Mouse (Mus musculus) limb, embryonic 14.5 days (tissue): ENCODE results near the gene Iglon5. TPM values are rescaled to one million over a fixed set of nuclear protein-coding genes. Genes with fewer than 3 reads are reported as not detected.

Experiments used
- ATAC-seq: fragments of 200-750 bp; cut with Nextera tagmentation; 2 replicates; pipeline ENCODE4 v1.8.0; 2017; ENCODE audit warnings: low read depth, moderate number of reproducible peaks, moderate TSS enrichment; ENCODE audit not compliant: low FRiP score
- DNase-seq: peaks from one replicate; pipeline ENCODE4 v3.0.0-alpha.2; 2015; ENCODE audit warnings: low spot score
- H3K27ac ChIP-seq: fragments of 300-500 bp; sonication (generic); replicated peaks from 2 replicates; pipeline ENCODE4 v1.5.1; 2014; ENCODE audit warnings: low read depth, mild to moderate bottlenecking, low read length, moderate library complexity, mixed read lengths
- H3K27me3 ChIP-seq: fragments of 300-500 bp; sonication (generic); 2 replicates; pipeline ENCODE4 v1.6.1; 2014; ENCODE audit warnings: low read length, mixed read lengths; ENCODE audit not compliant: control insufficient read depth, insufficient read depth
- H3K36me3 ChIP-seq: fragments of 300-500 bp; sonication (generic); 2 replicates; pipeline ENCODE4 v1.6.1; 2014; ENCODE audit warnings: mild to moderate bottlenecking, low read length, moderate library complexity, mixed read lengths; ENCODE audit not compliant: control insufficient read depth, insufficient read depth
- H3K4me1 ChIP-seq: fragments of 300-500 bp; sonication (generic); 2 replicates; pipeline ENCODE4 v1.6.1; 2014; ENCODE audit warnings: antibody characterized with exemption, low read length, mixed read lengths; ENCODE audit not compliant: control insufficient read depth, insufficient read depth
- H3K4me2 ChIP-seq: fragments of 300-500 bp; sonication (generic); replicated peaks from 2 replicates; pipeline ENCODE4 v1.6.1; 2014; ENCODE audit warnings: low read depth, mild to moderate bottlenecking, low read length, moderate library complexity; ENCODE audit not compliant: severe bottlenecking
- H3K4me3 ChIP-seq: fragments of 300-500 bp; sonication (generic); replicated peaks from 2 replicates; pipeline ENCODE4 v1.5.1; 2014; ENCODE audit warnings: low read length
- H3K9ac ChIP-seq: fragments of 300-500 bp; sonication (generic); 2 replicates; pipeline ENCODE4 v1.6.1; 2014; ENCODE audit warnings: mild to moderate bottlenecking, low read depth, low read length, moderate library complexity; ENCODE audit not compliant: severe bottlenecking
- H3K9me3 ChIP-seq: fragments of 300-500 bp; sonication (generic); 2 replicates; pipeline ENCODE4 v1.6.1; 2016; ENCODE audit warnings: low read length; ENCODE audit not compliant: control insufficient read depth
- POLR2A ChIP-seq: fragments of 200-500 bp; IDR thresholded peaks from 2 replicates; pipeline ENCODE4 v1.8.0; 2012; ENCODE audit warnings: inconsistent platforms, mild to moderate bottlenecking, moderate library complexity, borderline replicate concordance; ENCODE audit not compliant: insufficient read depth, insufficient read length; ENCODE audit errors: extremely low read depth
- WGBS: fragments of 180-500 bp; shearing (Covaris S2); extraction: QIAGEN DNeasy Blood & Tissue Kit; methylation state at CpG from one replicate; pipeline ENCODE4 v1.1.7; 2014; 5-methylcytosine and 5-hydroxymethylcytosine counted together
- polyA plus RNA-seq, 2 experiments: library from polyadenylated mRNA; depleted of rRNA in 1 of 2; stranded (reverse) in 1 of 2; unstranded in 1 of 2; fragments of >200 nt; fragmentation: Nextera tagmentation in 1 of 2; extraction: Ambion mirVana in 1 of 2; gene quantifications; 2 replicates each; pipeline versions ENCODE4 v1.2.1 to v1.2.3; 2012 to 2014

Gene Iglon5
- polyA plus RNA-seq, 2 experiments: 1.1 to 25.1 TPM

DNA sequence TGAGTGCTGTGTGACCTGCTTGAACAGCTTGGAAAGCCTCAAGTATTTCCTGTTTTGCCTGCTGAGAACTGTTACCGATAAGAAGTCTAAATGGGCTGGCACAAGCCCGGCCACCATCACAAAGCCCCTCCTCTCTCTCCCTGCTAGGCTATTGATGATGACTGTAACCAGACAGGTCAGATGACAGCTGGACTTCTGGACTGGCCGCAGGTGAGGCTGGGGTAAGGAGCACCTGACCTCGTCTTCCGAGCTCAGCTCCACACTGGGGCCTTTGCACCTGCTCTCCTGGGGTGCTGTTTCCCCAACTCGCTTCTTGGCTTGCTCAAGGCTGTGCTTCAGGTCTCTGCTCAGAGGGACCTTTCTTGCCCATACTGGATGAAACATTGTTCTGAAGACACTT lies 35.5 kb downstream of the Iglon5 start:
- Histone ChIP-seq H3K27ac (no peak overlapping the region), H3K9me3 (no peaks in the 10 kb centered on the region), H3K4me2 (no peak overlapping the region), H3K4me1 (no peaks in the 10 kb centered on the region), H3K9ac (no peak overlapping the region), H3K27me3 (no peaks in the 10 kb centered on the region), H3K36me3 (peaks cover 45% of the 10 kb centered on the region), H3K4me3 (no peak overlapping the region)
- TF ChIP-seq POLR2A: no peak
- DNase-seq: no peak
- 61% methylated on average over 6 of the region's 6 CpGs for WGBS
- no peak for ATAC-seq

DNA sequence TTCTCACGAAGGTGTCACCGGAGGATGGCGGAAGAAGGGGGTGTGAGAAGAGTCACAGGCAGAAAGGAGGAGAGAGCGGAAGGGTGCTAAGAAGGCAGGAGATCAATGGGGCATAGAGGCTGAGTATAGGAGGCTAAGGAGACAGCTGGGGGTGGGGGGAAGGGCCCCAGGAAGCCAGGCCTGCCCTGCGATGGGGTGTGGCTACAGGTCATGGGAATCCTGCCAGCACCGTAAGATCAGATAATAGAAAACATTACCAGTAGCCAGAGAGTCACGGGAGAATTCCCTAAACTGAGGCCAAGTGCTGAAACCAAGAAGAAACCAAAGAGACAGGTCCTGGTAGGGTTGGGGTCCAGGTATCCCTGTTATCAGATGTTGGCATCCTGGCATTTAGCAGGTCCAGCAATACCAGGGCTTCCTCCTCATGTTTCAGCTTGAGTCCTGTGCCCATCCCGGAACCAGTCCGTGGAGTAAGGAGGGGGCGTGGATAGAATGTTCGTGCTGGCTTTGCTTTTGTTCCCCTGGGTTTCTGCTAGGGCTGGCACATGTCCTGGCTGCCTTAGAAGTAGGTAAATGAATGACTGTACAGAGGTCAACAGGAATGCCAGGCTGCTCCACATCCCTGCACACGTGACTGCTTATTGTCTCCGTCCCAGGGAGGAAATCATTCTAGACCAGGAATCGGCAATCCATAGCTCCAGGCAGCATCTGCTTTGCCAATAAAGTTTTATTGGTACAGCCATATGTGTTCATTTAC lies 36.1 kb downstream of the Iglon5 start:
- Histone ChIP-seq H3K4me1 (no peaks in the 10 kb centered on the region), H3K27me3 (no peaks in the 10 kb centered on the region), H3K36me3 (peaks cover 45% of the 10 kb centered on the region), H3K4me3 (no peak overlapping the region), H3K27ac (no peak overlapping the region), H3K9ac (no peak overlapping the region), H3K9me3 (no peaks in the 10 kb centered on the region), H3K4me2 (no peak overlapping the region)
- no peak for ATAC-seq
- TF ChIP-seq POLR2A: no peak
- DNase-seq: no peak
- 66% methylated on average over 14 of the region's 14 CpGs for WGBS

GRCm38 (mm10) chr7:43452609-43453008 lies 37.3 kb downstream of the Iglon5 start:
- H3K9ac ChIP-seq: no peak overlapping the region
- H3K9me3 ChIP-seq: no peaks in the 10 kb centered on the region
- no peaks in the 10 kb centered on the region for H3K27me3 ChIP-seq
- no peak for TF ChIP-seq POLR2A
- 50% methylated on average over 4 of the region's 4 CpGs for WGBS
- H3K4me1 ChIP-seq: 0 out of 2 replicates have a peak, but pooled peaks cover 2% of the 10 kb centered on the region
- H3K36me3 ChIP-seq: peaks cover 41% of the 10 kb centered on the region
- H3K4me3 ChIP-seq: no peak overlapping the region
- no peak overlapping the region for H3K27ac ChIP-seq
- no peak for ATAC-seq
- no peak for DNase-seq
- no peak overlapping the region for H3K4me2 ChIP-seq

DNA sequence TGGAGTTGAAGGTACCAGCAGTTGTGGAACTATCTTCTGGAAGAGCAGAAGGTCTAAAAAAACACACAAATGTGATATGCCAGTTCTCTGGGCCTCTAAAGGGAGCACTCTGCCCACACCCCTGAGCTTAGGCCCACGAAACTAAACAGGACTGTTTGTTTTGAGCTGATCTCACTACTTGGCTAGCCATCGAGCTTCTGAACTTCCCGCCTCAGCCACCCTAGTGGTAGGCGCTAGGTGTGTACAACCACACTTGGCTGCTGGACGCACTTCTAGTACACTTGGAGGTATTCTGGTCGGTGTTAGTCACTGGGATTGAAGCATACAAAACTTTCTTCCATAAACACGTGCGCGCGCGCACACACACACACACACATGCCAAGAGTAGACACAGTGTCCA lies 38.1 kb downstream of the Iglon5 start:
- WGBS: 96% methylated on average over 11 of the region's 11 CpGs
- H3K9me3 ChIP-seq: no peaks in the 10 kb centered on the region
- no peaks in the 10 kb centered on the region for H3K27me3 ChIP-seq
- no peak for TF ChIP-seq POLR2A
- no peak overlapping the region for H3K27ac ChIP-seq
- no peak overlapping the region for H3K4me2 ChIP-seq
- H3K36me3 ChIP-seq: peaks cover 33% of the 10 kb centered on the region
- 0 out of 2 replicates have a peak, but pooled peaks cover 3% of the 10 kb centered on the region for H3K4me1 ChIP-seq
- DNase-seq: no peak
- H3K4me3 ChIP-seq: no peak overlapping the region
- ATAC-seq: no peak
- H3K9ac ChIP-seq: no peak overlapping the region

GRCm38 (mm10) chr7:43449811-43450210 lies 40.1 kb downstream of the Iglon5 start:
- no peaks in the 10 kb centered on the region for H3K27me3 ChIP-seq
- H3K27ac ChIP-seq: no peak overlapping the region
- no peak overlapping the region for H3K4me3 ChIP-seq
- DNase-seq (no peak), ATAC-seq (no peak)
- no peak overlapping the region for H3K9ac ChIP-seq
- H3K4me1 ChIP-seq: peaks cover 6% of the 10 kb centered on the region; the same call in 1 of the 2 replicates
- H3K9me3 ChIP-seq: no peaks in the 10 kb centered on the region
- peaks cover 24% of the 10 kb centered on the region for H3K36me3 ChIP-seq
- H3K4me2 ChIP-seq: no peak overlapping the region
- TF ChIP-seq POLR2A: no peak
- 94% methylated on average over 2 of the region's 2 CpGs for WGBS
